Mouse (Mus musculus) small intestine, adult 2 months (tissue): ENCODE results near the gene Uvrag.

Experiments
- CTCF ChIP-seq: fragments of 200-500 bp; IDR thresholded peaks from 2 replicates; pipeline ENCODE4 v1.5.1; 2012; ENCODE audit warnings: low read depth, mild to moderate bottlenecking, control low read depth, inconsistent platforms, low read length, moderate library complexity, mixed read lengths; ENCODE audit not compliant: insufficient replicate concordance, insufficient read length; ENCODE audit errors: extremely low read depth
- POLR2A ChIP-seq: fragments of 200-500 bp; IDR thresholded peaks from 2 replicates; pipeline ENCODE4 v1.6.1; 2012; ENCODE audit warnings: low read depth, mild to moderate bottlenecking, control low read depth, inconsistent platforms, low read length, moderate library complexity

GRCm38 (mm10) chr7:98867794-98868150 lies 273.2 kb downstream of the Uvrag start:
- TF ChIP-seq CTCF = no peak
- TF ChIP-seq POLR2A = no peak
